Mouse (Mus musculus) lung, adult 18-20 months (tissue): ENCODE data around the gene Defb15.
"Not testable (repeated sequence)": the region's sequence is repeated elsewhere in the genome, so short reads cannot be mapped to it uniquely, and the experiment has no call there.

Experiments
- DNase-seq, 2 experiments: peaks; one replicate each; pipeline ENCODE4 v3.0.0; 2022; ENCODE audit warnings: mixed read lengths in 2 of 2

The Defb15 gene

DNA sequence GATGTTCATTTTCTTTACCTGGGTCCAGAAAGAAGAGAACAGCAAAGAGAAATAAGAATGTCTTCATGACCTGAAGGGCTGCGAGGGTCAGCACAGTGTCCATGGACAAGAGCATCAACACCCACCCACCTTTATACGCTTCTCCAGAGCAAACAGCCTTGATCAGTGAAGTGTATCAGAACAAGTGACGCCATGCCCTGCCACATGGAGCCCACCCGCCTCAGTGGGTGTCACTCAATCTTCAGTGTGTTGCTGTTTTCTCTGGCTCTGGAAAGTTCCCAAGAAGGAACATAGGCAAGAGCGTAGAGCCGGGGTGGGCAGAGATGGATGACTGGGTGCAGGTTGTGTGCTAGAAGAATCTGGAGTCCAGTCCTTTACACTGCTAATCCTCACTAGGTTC, at the start of gene Defb15:
Gene Defb15 (minus strand): TSS at position 101 of the 400 bp plus-strand sequence.
- DNase-seq: no peak

DNA sequence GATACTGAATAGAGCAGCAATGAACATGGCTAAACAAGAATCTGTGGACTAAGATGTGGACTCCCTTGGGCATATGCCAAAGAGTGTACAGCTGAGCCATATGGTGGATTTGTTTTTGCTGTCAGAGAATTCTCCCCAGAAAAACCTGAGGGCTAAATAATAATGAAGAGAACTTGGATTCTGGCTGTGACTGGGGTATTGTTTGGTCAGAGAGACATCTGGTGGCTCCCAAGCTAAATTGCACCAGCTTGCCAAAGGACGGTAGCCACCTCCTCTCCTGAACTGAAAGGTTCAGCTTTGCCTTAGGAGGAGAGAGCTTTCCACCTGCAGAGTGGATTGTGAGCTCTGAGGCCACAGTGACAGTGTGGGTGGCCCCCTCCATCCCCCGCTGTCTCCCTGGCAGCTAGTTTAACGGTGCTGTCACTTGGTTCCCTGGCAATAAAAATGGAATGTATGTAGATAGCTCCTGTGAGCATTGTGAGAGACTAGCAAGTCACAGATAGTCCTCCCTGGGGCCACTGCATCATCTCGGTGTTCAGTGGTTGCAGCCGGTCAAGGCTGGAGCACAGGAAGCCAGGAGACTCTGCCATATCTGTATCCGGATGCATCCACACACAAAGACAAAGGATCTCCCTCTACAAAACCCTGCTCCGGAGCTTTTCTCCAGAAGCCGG, 49.3 kb upstream of the Defb15 start:
- DNase-seq: no peak

DNA sequence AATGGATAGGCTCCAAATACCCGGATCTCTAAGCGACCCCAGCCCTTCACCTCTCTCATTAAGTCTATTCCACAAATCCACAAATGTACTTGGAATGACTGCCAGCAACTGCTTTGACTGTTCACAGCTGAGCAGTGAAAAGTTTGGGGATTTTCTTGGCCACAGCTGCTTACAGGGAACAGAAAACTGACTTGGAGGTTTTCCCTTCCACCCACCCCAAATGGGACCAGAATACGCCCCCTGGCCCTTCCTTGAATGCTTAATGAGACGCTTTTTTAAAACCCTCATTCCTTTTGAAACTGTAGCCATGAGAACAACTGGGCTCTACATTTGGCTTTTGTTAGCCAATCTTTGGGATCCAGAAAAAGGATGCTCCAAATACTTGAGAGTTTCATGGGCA, 45.7 kb upstream of the Defb15 start:
- no peak for DNase-seq

DNA sequence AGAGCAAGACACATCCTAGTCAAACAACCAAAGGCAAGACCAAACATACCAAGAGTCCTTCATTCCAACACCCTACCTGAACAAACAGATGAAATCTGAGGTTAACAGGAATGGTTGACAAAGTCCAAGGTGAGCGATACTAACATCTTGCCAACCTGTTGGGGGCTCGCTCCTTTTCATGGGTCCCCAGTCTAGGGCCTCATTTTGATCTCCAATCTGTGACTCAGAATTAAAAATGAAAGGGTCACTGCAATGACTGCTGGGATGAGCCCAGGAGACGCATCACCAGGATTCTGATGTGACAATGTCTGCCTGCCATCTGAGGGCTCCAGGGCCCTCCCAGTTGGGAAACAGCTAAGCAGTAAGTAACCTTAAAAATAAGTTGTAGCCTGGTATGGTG, 37.0 kb upstream of the Defb15 start, which contains the start of gene Ccdc70:
Gene Ccdc70 (plus strand): TSS at position 301 of the 400 bp plus-strand sequence.
- DNase-seq: no peak

GRCm38 (mm10) chr8:21966646-21967045, 34.1 kb upstream of the Defb15 start:
- no peak for DNase-seq

DNA sequence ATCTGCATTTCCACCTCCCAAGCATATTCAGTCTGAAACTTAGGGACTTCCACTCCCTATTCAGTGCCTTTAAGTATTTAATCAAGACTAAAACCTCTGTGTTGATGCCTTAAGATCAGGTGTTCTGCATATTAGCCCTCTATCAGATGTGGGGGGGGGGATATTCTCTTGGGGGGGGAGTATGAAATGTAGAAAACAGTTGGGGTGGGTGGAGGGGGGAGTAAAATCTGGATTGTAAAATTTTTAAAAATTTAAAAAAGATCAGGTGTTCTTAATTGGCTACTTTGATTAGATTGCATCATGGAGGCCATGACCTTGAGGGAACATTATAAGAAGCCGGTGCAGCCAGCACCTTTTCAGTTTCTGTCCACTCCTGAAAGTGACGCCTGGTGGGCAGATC, 25.9 kb upstream of the Defb15 start, which contains the start of gene Fam90a1a:
Gene Fam90a1a (plus strand): TSS at position 301 of the 400 bp plus-strand sequence.
- DNase-seq: no peak

- no peak for DNase-seq
Measured at GRCm38 (mm10) chr8:21956336-21956735, 23.8 kb upstream of the Defb15 start.

- peak; percentile 4 for DNase-seq
Measured at GRCm38 (mm10) chr8:21955321-21955720, 22.8 kb upstream of the Defb15 start.

DNA sequence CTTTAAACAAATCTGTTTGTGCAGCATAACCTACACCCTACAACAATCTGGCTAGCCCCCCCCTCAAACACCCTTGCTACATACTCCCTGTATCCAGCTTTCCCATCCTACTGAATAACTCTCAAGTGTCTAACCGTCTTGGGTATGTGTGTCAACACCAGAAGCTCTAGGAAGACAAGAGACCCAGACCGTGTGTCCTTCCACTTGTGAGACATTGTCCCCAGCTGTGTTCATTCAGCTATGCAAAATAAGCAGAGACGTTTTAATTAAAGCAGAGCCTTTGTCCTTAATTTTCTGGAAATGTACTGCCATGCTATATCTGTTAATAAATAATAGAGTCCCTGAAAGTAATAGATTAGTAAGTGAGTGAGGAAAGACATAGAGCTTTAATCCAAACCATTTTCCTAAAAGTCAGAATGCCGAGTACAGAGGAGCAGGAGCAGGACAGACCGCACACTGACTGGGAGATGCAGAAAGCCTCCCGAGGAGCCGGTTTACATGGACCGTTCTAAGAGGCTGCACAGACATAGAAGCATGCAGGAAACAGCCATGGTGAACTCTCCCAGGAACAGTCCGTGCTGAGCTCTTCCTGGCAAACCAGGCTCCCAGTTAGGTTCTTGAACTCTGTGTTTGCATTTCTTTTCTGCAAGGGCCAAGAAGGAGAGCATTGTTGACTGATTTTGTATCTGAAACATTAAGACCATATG, 15.0 kb upstream of the Defb15 start:
- DNase-seq: no peak

GRCm38 (mm10) chr8:21946462-21946861, 14.0 kb upstream of the Defb15 start, which contains the start of gene Defb13:
Defb13 (plus strand) TSS chr8:21946762.
- no peak for DNase-seq

DNA sequence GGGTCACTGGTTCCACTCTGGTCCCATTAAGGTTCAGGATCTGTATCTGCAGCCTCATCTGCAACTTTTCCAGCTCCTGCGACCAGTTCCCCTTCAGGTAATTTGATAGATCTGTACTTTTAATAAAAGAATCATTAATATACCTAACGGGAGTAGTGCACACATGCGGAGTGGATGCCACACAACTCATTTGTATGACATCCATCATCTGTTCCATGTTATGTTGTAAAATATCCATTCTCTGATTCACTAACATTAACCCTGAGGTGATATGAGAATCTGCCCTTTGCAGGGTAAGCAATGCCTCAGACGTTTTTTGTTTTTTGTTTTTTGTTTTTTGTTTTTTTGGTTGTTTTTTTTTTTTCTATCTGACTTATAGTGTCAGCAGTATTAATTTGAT, 5.5 kb upstream of the Defb15 start, which contains the start of gene Defb35:
Gene Defb35 (plus strand): TSS at position 301 of the 400 bp plus-strand sequence.
- DNase-seq: not testable (repeated sequence)

DNA sequence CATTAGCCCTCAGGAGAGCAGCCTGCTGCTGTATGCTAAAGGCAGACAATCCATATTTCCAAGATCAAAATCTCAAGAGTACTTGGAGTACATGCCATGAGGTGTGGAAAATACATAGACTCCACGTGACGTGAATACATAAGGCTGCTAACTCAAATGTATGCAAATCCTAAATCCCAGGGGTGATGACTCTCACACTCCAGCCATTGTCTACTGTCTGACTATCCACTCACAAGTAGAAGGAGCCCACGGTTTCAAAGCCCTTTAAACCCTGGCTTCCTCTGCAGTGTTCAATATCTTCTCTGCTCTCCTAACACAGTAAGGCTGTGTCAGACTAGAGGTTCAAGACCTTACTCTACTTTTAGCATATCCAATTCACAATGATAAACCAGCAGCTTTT, 1.8 kb downstream of the Defb15 start:
- not testable (repeated sequence) for DNase-seq

- DNase-seq: no peak
Measured at GRCm38 (mm10) chr8:21915625-21916024, 16.9 kb downstream of the Defb15 start.

GRCm38 (mm10) chr8:21912554-21912953, 20.0 kb downstream of the Defb15 start:
- DNase-seq: no peak

DNA sequence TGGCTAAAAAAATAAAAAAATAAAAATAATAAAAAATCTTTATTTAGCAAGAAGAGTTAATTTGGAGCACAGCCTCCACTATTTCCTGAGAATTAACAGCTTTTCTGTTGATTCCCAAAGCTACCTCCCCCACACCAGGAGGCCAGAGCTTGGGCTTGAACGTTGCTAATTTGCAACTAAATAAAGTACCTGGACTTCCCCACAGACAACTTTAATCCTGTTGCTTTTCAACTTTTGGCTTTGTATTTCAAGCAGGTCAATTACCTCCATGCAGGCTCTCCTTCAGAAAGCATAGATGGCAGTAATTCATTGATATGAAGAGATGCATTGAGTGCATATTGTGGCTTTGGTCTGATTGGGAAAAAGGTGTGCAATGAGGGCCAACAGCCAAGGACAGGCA, 20.6 kb downstream of the Defb15 start:
- no peak for DNase-seq

- not testable (repeated sequence) for DNase-seq
Measured at GRCm38 (mm10) chr8:21906290-21906689, 26.2 kb downstream of the Defb15 start, which contains the start of gene Defb11. Defb11 (minus strand) TSS chr8:21906412.

DNA sequence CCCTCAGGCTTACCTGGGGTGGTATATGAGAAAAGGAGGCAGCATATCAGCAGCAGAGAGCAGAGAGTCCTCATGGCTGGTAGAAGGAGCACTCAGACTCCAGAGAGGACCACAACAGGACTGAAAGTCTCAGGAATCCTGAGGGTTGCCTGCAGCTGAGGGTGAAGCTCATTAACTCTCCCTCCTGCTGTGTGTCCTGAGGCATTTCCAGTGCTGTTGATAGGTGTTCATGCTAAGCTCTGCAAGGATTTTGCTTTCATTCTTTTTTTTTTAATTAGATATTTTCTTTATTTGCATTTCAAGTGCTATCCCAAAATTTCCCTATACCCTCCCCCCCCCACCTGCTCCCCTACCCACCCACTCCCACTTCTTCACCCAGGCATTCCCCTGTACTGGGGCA, 47.2 kb downstream of the Defb15 start, which contains the start of gene Defb9:
Gene Defb9 (minus strand): TSS at position 101 of the 400 bp plus-strand sequence.
- not testable (repeated sequence) for DNase-seq
